Mouse (Mus musculus): Measurements from ENCODE around the gene Acp5.

Acp5 gene

DNA sequence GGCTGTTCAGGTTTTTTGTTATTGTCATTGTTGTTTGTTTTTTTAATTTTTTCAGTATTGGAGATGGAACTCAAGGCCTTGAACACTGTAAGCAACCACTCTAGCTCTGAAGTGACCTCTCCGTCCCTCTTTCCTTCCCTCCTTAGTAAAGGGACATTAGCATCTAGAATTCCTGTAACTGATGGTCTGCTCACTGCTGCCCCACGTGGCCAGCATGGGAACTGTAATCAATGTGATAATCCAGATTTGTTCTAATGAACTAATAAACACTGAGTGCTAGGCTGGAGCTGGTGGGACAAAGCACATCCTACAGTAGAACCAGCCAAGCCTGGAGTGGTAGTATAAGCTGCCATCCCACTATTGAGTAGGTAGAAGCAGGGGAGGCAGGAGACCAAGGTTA lies 3.0 kb upstream of the Acp5 start:
- no peak for DNase-seq

DNA sequence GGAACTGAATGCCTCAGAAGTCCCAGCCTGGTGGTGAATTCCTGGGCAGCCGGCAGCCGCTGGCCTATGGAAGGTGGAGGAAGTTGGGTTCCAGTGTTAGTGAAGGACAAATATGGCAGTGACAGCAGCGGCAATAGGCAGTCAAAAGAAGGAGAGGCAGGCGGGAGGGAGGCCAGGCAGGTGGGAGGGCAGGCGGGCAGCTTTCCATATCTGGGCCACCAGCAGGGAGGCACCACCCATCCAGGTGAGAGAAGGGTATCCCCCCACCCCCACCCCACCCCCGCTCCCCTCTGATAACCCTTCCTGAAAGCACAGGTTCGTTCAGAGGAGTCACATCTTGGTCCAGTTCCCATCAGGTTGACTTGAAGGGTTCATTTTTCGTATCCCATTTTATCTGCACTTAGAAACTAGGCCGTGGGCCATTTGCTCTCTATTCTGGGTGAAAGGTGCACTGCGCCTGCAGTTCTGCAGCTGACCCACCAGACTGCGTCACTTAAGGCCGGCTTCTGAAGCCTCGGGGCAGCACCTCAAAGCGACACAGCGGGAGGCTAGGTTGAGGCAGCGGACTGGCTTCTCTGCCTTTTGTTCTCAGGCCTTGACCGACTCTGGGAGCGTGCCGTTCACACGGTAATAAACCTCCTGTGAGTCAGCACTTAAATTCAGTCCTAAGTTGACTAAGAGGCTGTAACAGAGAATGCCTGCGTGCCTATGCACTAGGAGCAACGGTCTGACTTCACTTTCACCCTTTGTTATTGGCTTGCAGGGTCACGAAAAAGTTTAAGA lies 1.4 kb upstream of the Acp5 start:
- DNase-seq, result no peak

DNA sequence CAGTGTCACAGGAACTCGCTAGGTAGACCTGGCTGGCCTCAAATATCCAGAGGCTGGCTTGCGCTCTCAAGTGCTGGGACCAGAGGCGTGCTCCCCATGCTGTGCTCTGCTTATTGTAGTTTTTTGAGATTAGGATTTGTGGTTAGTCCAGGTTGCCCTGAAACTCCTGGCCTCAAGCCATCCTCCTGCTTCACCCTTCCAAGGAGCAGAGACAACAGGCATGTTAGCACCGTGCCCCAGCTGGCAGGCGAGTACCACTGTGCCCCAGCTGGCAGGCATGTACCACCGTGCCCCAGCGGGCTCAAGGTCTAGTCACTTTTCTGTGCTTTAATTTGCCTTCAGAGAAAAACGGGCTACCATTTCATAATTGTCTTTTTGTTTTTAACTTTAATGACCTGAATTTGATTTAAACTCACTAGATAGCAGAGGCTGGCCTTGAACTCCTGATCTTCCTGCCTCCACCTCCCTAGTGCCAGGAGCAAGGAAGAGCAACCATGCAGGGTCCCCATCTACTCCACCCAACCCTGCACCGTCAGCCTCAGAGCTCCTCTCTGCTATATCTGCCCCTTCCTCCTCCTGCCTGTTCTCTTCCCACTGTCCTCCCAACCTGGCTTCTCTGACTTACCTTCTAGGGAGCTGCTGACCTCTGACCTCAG lies 395 bp downstream of the Acp5 start:
- no peak for DNase-seq

DNA sequence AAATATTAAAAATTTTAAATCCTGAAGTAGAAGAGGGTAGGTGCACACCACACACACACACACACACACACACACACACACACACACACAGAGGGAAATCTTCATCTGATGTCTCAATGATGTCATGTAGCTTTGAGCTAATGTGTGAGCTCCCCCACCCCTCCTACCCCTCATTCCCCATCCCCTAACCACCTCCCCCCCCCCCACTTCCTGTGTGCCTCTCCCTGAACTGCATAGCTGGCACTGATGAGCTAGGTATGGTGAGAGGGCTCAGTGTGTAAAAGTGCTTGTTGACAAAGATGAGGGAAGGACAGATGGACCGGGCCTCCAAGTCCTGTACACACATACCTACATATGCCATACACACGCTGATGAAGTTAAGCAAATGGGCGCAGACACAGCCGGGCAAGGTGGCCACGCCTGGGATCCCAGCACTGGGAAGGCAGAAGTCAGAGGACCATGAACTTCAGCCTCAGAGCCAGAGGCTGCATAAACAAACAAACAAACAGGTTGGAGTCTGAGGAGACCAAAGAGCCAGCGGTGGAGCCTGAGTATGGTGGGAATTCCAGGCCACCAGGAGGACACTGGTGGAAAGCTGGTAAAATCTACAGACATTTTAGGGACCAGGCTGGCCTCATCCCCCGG lies 1.1 kb downstream of the Acp5 start:
- no peak for DNase-seq

DNA sequence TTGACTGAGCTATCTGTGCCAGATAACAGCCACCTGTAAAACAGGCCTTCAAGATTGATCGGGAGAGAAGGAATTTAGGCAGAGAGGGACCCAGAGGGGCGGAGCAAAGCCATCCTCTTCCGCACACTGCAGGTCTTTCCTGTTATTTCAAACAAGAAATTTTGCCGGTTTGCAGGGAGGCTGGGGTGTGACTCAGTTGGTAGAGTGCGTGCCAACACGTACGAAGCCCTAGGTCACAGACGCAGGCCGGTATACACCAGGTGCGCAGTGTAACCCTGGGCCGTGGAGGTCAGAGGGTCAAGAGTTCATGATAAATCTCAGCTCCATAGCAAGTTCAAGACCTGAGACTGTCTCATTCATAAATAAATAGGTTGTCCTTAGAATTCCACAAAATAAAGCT lies 3.3 kb downstream of the Acp5 start:
- no peak for DNase-seq

DNA sequence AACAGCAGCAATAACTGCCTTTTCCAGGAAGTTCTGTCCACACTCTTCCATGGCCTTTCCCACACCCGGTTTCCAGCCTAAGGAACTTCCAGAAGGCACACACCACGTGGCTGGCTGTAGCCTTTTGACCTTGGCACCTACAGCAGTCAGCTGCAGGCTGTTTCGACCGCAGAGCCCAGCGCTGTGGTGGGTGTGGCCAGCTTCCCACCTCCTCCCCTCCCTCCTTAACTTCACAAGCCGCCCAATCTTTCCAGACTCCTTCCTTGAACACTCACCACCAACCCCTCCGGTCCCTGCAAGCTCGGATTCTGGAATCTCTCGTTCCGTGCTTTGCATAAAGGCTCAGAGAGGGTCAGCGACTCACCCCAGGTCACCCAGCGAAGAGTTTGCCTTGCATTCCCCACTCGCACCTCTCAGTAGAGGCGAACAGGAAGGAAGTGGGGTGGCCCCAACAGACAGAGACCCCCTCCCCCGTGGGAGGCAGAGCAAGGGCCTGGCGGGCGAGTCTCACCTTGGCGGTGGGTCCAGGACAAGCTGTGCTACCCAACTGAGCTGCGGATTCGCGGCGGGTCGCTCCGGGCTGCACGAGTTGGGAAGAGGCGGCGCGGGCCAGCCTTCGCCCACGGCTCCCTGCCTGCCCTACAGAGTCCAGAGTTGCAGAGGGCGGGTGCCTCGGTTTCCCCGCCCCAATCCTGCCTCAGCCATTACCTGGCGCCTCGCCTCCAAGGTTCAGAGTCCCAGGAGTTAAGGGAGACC lies 4.1 kb downstream of the Acp5 start:
- peak; percentile 77 to 78 for DNase-seq

DNA sequence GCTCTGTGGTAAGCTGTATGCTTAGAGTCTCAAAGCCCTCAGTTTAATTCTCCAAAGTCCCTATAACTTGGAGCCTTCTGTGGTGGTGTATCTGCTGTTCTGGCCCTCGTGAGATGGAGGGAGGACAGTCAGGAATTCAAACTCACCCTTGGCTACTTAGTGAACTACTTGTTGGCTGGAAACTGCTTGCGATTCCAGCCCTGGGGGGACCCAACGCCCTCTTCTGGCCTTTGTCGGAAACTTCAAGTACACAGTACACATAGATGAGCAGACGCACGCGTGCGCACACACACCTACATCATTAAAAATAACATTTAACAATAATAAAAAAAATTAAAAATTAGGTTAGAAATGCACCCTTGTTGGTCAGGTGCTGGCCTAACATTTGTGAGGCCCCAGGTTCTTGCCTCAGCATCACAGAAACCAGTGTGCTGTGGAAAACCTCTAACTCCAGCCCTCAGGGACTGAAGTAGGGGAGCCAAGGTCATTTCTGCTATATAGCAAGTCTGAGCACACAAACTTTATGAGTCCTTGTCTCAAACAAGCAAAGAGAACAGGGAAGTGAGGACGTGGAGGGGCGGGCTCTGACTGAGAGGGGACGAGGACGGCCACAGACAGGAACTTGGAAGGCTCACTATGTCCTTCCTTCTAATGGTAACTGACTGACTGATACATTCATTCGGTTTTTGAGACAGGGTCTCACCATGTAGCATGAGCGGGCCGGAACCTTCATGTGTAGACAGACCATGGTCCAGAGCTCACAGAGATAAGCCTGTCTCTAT lies 10.1 kb downstream of the Acp5 start:
- peak; percentile 48 to 55 for DNase-seq

DNA sequence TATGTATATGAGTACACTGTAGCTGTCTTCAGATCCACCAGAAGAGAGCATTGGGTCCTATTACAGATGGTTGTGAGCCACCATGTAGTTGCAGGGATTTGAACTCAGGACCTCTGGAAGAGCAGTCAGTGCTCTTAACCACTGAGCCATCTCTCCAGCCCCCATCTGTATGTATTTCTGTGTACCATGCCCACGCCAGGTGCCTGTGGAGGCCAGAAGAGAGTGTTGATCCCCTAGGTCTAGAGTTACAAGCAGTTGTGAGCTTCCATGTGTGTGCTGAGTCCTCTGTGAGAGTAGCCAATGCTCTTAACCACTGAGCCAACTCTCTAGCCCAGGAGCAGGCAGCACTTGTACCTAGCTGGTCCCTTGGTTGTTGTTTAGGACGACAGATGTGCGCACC lies 11.3 kb downstream of the Acp5 start:
- no peak for DNase-seq

DNA sequence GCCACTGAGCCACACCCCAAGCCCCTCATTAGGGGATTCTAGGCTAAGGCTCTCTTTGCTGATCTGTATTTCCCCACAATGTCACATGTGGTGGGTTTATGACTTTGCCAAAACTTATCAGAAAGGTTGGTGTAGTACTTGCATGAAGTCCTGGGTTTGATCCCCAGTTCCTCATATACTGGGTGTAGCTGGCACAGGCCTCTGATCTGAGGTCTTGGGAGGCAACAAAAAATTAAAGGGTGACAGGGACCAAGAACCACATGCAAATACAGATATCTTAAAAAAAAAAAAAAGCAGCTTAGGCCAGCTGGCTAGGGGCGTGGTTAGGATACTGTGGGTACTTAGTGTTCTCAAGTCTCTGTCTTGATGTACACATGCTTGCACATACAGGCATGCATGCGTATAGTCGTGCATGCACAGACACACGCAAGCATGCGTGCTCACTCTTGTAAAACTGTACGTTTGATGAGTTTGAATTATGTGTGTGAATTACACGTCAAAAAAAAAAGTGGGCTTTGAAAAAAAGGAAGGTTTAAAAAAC lies 12.4 kb downstream of the Acp5 start:
- DNase-seq, result no peak

DNA sequence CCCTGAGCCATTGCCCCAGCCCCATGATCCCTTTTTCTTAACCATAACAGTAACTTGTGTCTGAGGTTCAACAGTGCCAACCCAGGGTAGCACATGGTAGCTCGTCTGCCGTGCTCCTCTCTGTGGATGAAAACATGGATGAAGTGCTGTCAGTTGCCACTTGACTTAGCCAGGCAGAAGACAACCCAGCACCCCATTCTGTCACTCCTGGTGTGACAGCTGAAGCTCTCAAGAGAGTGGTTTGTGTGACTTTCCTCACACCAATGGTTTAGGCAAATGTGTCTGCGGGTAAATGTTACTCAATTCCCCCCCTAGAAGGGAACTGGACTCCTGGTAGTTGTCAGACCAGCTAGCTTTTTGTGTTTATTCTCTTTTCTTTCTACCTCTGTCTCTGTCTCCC lies 13.5 kb downstream of the Acp5 start:
- no peak for DNase-seq

DNA sequence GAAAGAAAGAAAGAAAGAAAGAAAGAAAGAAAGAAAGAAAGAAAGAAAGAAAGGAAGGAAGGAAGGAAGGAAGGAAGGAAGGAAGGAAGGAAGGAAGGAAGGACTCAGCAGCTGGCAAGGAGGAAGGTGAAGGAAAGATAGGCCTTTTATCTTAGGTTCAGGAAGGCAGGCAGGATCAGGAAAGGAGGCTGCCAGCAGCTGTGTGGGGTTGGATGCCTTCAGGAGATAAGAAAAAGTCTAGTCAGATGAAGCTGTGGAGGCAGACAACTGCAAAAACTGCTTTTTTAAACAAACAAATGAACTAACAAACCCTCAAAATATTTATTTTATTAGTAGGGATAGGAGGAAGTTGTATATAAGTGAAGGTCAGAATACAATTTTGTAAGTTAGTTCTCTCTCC lies 14.0 kb downstream of the Acp5 start:
- DNase-seq, result no peak

DNA sequence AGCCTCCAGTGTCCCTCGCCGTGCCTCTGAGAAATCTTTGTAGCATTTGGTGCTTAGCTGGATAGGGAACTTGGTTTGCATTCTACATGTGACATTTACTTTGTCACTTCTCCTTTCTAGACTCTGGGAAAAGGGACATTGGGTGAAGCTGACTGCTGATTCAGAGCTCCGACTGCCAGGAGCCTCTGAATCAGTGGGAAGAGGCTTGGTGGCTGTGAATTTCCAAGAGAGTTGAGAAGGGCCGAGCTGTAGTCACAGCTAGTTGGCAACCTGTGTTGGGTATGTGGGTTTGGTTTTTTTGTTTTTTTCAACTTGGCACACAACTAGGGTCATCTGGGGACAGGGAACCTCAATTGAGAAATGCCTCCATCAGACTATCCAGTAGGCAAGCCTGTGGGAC lies 16.0 kb downstream of the Acp5 start:
- no peak for DNase-seq

DNA sequence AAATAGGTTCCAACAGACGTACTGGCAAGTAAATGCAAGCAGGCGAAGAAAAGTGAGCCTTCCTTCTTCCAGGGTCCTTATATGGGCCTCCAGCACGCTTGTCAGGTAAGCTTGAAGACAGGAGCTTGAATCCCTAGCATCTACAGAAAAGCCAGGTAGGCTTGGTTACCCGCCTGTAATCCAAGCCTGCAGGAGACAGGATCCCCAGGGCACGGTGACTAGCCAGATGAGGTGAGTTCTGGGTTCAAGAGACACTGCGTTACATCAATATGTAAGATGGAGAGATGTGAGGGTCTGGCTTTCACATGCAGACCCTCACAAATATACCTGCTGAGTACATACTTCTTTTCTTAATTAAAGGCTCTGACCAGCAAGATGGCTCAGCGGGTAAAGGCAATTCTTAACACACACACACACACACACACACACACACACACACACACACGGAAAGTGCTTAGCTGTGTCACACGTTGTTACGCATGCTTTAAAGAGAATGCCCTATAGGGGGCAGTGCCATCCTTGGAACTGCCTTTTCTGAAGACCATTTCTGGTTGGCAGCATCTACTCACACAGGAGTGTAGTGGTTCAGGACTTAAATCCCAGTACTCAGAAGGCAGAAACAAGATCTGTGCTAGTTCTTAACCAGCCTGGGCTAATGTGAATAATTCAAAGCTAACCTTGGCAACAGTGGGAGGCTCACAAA lies 17.6 kb downstream of the Acp5 start:
- DNase-seq, result peak; percentile 50 to 67

DNA sequence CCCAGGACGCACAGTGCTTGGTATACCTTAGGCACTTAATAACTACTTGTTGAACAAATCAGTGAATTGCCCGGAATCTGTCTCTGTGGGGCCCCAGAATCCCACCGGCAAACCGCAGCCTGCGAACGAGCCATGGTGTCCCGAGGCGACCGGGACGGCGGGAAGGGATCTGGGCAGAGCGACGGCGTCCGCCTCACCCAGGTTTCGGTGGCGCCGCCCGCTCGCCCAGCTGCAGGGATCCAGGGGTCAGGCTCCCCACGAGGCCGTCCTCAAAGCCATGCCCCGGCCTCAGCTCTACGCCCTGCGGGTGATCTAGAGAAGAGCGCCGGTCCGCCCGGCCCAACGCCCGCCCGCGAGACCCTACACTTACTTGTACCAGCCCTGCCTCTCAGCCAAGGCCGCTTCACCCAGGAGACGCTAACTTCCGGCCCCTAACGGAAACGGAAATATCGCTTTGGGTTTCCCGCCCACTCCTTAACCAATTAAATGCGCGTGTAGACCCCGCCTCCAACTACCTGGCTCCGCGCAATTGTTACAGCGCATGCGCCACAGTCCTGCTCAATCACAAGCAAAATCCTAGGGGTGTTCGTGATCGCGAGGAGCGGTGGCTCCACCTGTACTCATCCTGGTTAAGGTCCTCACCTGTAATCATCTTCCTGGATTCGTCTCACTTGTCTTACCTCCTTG lies 18.6 kb downstream of the Acp5 start, which contains the start of gene Elof1:
Gene Elof1, minus strand, starts transcription at position 433 of the 687 bp plus-strand sequence.
- peak; percentile 95 to 97 for DNase-seq

DNA sequence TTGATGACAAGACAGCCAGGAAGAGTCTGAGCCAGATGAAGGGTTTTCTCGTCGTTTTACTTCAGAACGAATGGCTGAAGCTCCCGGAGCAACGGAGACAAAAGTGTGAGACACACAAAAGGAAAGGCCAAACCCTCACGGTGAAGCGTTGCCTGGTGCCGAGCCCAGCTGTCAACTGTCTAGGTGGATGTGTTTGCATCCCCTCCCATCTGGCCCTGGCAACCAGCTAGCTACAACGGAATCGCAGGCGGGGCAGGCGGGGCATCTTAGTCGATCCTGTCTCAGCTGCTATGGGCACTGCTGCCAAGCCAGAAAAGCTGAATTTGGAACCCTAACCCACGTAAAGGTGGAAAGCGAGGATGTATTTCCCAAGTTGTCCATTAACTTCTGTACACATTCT lies 19.4 kb downstream of the Acp5 start:
- peak; percentile 37 to 54 for DNase-seq

DNA sequence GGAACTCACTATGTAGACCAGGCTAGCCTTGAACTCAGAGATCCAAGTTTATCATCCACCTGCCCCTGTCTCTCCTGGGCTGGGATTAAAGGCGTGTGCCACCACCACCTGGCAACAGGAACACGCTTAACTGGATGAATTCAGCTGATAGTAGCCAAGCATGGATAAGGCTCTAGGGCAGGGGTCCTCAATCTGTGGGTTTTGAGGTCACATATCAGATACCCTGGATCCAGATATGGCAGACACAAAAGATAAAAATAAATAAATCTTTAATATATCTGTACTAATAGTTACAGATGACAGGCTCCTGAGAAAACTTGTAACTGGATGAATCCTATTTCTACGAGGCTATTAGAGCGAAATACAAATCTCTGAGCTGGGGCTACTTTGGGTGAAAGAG lies 19.9 kb downstream of the Acp5 start:
- no peak for DNase-seq

DNA sequence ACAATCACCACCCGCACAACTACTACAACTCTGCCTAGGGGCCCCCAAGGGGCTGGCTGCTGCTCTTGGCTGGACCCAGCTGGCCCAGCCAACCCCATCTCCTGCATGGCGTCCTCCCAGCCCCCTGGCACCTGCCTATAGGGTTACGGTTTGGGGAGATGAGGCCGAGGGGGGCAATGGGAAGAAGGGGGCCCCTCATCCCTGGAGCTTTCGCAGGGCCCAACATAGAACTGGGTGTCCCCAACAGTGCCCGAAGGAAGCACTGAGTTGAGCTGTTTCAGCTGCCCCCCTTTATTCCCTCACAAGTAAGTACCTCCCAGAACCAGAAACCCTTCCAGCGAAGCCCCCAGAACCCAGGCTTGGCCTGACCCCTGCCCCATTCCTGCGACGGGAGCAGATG lies 27.3 kb downstream of the Acp5 start:
- DNase-seq, result no peak

DNA sequence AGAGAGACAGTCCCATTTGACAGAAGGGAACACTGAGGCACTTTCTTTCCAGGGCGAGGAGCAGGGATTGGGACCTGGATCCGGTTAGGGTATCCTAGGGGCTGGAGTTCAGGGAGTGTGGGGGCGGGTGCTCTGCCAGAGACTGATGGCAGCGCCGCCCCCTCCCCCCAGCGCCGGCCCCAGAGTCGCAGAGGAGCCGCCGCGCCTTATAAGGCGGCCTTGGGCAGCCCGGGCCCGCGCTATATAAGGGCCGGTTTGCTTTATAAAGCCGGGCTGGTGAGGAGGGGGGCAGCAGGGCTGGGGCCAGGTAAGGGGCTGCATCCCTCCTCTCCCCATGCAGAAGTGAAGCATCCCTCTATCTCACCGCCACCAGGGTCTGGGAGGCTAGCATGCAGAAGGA lies 35.6 kb downstream of the Acp5 start:
- no peak for DNase-seq

DNA sequence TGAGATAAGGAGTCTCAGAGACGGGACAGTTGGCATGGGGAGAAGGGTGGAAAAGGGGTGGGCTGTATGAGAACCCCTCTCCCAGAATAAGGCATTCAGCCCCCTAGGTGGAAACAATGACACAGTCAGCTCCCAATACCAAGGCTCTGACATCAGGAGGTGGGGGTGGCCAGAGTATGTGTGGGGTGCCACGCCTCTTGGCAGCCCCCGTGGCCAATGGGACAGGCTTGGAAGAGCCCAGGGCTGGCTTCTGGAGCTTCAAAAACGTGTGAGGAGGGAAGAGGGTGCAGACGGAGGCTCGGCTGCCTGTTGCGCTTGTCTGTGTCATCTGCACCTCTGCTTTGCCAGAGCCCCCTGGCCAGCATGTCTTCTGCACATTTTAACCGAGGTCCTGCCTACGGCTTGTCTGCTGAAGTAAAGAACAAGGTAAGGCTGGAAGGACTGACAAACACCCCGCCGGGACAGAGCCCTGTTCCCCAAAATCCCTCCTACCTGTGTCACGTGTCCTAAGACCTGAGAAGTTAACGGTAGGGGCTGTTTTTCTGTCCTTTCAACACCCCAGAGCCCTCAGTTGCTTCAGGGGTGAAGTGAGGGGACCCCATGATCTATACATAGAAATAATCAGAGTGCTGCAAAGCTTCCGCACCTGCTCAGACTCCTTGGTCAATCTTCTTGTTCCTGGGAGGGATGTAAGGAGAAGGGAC lies 36.4 kb downstream of the Acp5 start, which contains the start of gene Cnn1:
Gene Cnn1, plus strand, starts transcription at position 224 of the 704 bp plus-strand sequence.
- no peak for DNase-seq

DNA sequence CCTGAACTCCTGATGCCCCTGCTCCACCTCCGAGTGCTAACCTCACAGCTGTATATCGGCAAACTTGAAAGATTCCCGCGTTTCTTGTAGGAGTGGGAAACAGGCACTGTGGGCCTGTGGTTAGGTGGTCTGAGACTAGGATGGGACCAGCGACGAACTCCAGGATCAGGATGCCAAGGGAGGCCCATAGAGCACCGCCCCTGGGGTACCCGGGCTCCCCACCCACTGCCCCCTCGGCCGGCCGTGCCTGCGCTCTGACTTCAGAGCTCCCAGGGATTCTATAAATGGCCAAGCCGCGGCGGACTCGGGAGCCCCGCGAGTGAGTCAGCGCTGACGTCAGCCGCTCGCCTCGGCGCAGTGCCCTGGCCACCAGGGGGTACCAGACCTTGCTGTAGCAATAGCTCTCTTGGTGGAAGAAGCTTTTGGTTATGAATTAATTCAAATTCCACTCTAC lies 39.6 kb downstream of the Acp5 start:
- DNase-seq, result peak; percentile 85 to 89

Measured in lung, adult 18-20 months (tissue).